ENCODE assay signal across 8 mouse cellular contexts in the genomic region with DNA sequence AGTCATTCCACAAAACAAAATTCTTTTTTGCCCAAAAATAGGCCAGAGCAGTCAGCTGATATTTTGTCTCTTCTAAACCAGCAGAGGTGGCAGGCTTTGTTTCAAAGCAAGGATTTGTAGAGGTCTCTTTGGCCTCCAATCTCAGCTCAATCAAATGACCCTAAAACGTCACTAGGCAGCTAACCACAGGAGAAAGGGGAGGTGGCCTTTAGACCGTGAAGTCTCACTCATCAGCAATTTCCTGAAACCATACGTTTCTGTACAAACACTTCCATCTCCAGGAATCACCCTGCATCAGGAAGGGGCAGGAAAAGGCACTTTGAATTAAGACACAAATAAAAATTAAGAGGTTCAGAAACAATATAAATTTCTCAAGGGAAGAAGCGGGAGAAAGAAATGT. TPM values are rescaled to one million over a fixed set of nuclear protein-coding genes. Genes with fewer than 3 reads are reported as not detected.
DNase-seq lines count a peak whose midpoint lies in the region; ATAC-seq lines count a peak whose summit lies in the region.

No protein-coding gene starts in this region.

- peak; percentile 70 for DNase-seq in 416B (ENCODE audit: low read depth)
- DNase-seq in embryo, embryonic 11.5 days (ENCODE audit: low read depth, low spot score) = peak; percentile 30
- peak; percentile 25 for DNase-seq in neural tube, embryonic 10.5 days (ENCODE audit: extremely low spot score, low spot score)
- no peak for DNase-seq in right cerebral cortex, postnatal 4 days
- no peak for DNase-seq in left cerebral cortex, postnatal 4 days

- WGBS in hindbrain, embryonic 12.5 days = 0% methylated on average over 4 of the region's 4 CpGs
- WGBS in liver, embryonic 12.5 days (ENCODE audit: insufficient replicate concordance) = 0% methylated on average over 4 of the region's 4 CpGs

- intact Hi-C loops in left cerebral cortex, postnatal 4 days (cut with DNase I) = no loop called here

- peak overlapping the region; percentile 46 for H3K4me3 ChIP-seq in hindbrain, embryonic 12.5 days
- H3K4me3 ChIP-seq in liver, embryonic 12.5 days = peak overlapping the region; percentile 61

- peak overlapping the region; percentile 59 for H3K4me2 ChIP-seq in hindbrain, embryonic 12.5 days (replicated peaks)
- peak overlapping the region; percentile 75 for H3K4me2 ChIP-seq in liver, embryonic 12.5 days

- H3K27me3 ChIP-seq in hindbrain, embryonic 12.5 days = no peaks in the 10 kb centered on the region
- H3K27me3 ChIP-seq in liver, embryonic 12.5 days (replicated peaks) = no peaks in the 10 kb centered on the region

- peak; percentile 44 for ATAC-seq in CD4-positive, CD25-positive, alpha-beta regulatory T cell, adult 4 months
- ATAC-seq in hindbrain, embryonic 12.5 days (ENCODE audit: low FRiP score) = peak; percentile 61; the same call in 1 of the 2 replicates
- no peak for ATAC-seq in liver, embryonic 12.5 days

- no peaks in the 10 kb centered on the region for H3K9me3 ChIP-seq in hindbrain, embryonic 12.5 days (replicated peaks)
- no peaks in the 10 kb centered on the region for H3K9me3 ChIP-seq in liver, embryonic 12.5 days (replicated peaks)

- no peaks in the 10 kb centered on the region; the same call in 1 of the 2 replicates for H3K4me1 ChIP-seq in hindbrain, embryonic 12.5 days
- peaks cover 41% of the 10 kb centered on the region for H3K4me1 ChIP-seq in liver, embryonic 12.5 days

- peaks cover 3% of the 10 kb centered on the region; the same call in 1 of the 2 replicates for H3K36me3 ChIP-seq in hindbrain, embryonic 12.5 days
- peaks cover 7% of the 10 kb centered on the region for H3K36me3 ChIP-seq in liver, embryonic 12.5 days

- H3K9ac ChIP-seq in hindbrain, embryonic 12.5 days = peak overlapping the region; percentile 55
- peak overlapping the region; percentile 61 for H3K9ac ChIP-seq in liver, embryonic 12.5 days

- peak overlapping the region; percentile 45; the same call in 1 of the 2 replicates for H3K27ac ChIP-seq in hindbrain, embryonic 12.5 days
- 0 out of 2 replicates have a peak overlapping the region, but pooled peaks have one; percentile 32 for H3K27ac ChIP-seq in liver, embryonic 12.5 days

RNA-seq across cellular contexts. Expression of a gene that starts 0.5 kb away (rescaled TPM):
- polyA plus RNA-seq in CD4-positive, CD25-positive, alpha-beta regulatory T cell, adult 4 months (2017; shearing (Covaris generic)) = 10 to 100 TPM; 13.7 to 19.0 TPM
- polyA plus RNA-seq in hindbrain, embryonic 12.5 days (2016; fragmentation: Nextera tagmentation; extraction: Ambion mirVana) = 44.1 and 46.2 TPM in 2 replicates
- polyA plus RNA-seq in liver, embryonic 12.5 days (2016; fragmentation: Nextera tagmentation; extraction: Ambion mirVana) = 40.4 and 42.2 TPM in 2 replicates
- total RNA-seq in left cerebral cortex, postnatal 4 days (2021) = 10 to 100 TPM; 26.7 to 26.8 TPM

RNA-seq across cellular contexts. Expression of a gene that starts 11.9 kb away (rescaled TPM):
- not detected for polyA plus RNA-seq in CD4-positive, CD25-positive, alpha-beta regulatory T cell, adult 4 months (2017; shearing (Covaris generic))
- polyA plus RNA-seq in hindbrain, embryonic 12.5 days (2016; fragmentation: Nextera tagmentation; extraction: Ambion mirVana) = not detected in 2 replicates
- not detected in 2 replicates for polyA plus RNA-seq in liver, embryonic 12.5 days (2016; fragmentation: Nextera tagmentation; extraction: Ambion mirVana)
- not detected for total RNA-seq in left cerebral cortex, postnatal 4 days (2021)

RNA-seq across cellular contexts. Expression of a gene that starts 15.2 kb away (rescaled TPM):
- polyA plus RNA-seq in CD4-positive, CD25-positive, alpha-beta regulatory T cell, adult 4 months (2017; shearing (Covaris generic)) = 1 to 10 TPM; 6.0 to 9.6 TPM
- 31.7 and 32.0 TPM in 2 replicates for polyA plus RNA-seq in hindbrain, embryonic 12.5 days (2016; fragmentation: Nextera tagmentation; extraction: Ambion mirVana)
- 9.3 and 9.7 TPM in 2 replicates for polyA plus RNA-seq in liver, embryonic 12.5 days (2016; fragmentation: Nextera tagmentation; extraction: Ambion mirVana)
- total RNA-seq in left cerebral cortex, postnatal 4 days (2021) = 10 to 100 TPM; 27.8 to 28.3 TPM

RNA-seq across cellular contexts. Expression of a gene that starts 44.4 kb away (rescaled TPM):
- 10 to 100 TPM; 14.0 to 25.6 TPM for polyA plus RNA-seq in CD4-positive, CD25-positive, alpha-beta regulatory T cell, adult 4 months (2017; shearing (Covaris generic))
- 3.3 and 4.4 TPM in 2 replicates for polyA plus RNA-seq in hindbrain, embryonic 12.5 days (2016; fragmentation: Nextera tagmentation; extraction: Ambion mirVana)
- polyA plus RNA-seq in liver, embryonic 12.5 days (2016; fragmentation: Nextera tagmentation; extraction: Ambion mirVana) = 23.1 and 25.9 TPM in 2 replicates
- 1 to 10 TPM; 5.6 to 5.8 TPM for total RNA-seq in left cerebral cortex, postnatal 4 days (2021)

Comparison
In these comparisons a context has a peak if more than half of its experiments do, and no peak if none do; other contexts are left out.
1. DNase-seq: peak in 416B (single experiment), embryo, embryonic 11.5 days (single experiment) and neural tube, embryonic 10.5 days (single experiment); none in right cerebral cortex, postnatal 4 days (single experiment) and left cerebral cortex, postnatal 4 days (single experiment).